Mouse (Mus musculus) layer of hippocampus, adult 2 months (tissue): ENCODE measurements around the gene Ublcp1. TPM values are rescaled to one million over a fixed set of nuclear protein-coding genes. Genes with fewer than 3 reads are reported as not detected.
A peak's percentile ranks its signal among the peaks of the same experiment; 100 is the strongest.

Source experiments
- DNase-seq, 2 experiments: peaks; one replicate each; pipeline ENCODE4 v3.0.0; 2022; ENCODE audit warnings: low spot score in 2 of 2
- H3K27ac ChIP-seq: fragments of 200-600 bp; 2 replicates; pipeline ENCODE4 v1.8.1; 2022
- H3K4me3 ChIP-seq: fragments of 200-600 bp; 2 replicates; pipeline ENCODE4 v1.8.1; 2022; ENCODE audit warnings: mild to moderate bottlenecking
- CTCF ChIP-seq: fragments of 200-600 bp; conservative IDR thresholded peaks from 2 replicates; pipeline ENCODE4 v1.8.1; 2022; ENCODE audit warnings: antibody characterized with exemption, mild to moderate bottlenecking, moderate library complexity
- total RNA-seq, 2 experiments: library from RNA; stranded (reverse); gene quantifications; 2 replicates each; pipeline ENCODE4 v1.2.3; 2021

Ublcp1 gene
- total RNA-seq, 2 experiments from 2014 or later, result 50.1 to 50.4 TPM

- TF ChIP-seq CTCF, result no peak
- no peak for DNase-seq
- Histone ChIP-seq H3K27ac (no peak overlapping the region; the same call in 1 of the 2 replicates), H3K4me3 (no peak overlapping the region)
Observed at GRCm38 (mm10) chr11:44508876-44509275, 38.6 kb upstream of the Ublcp1 start.

GRCm38 (mm10) chr11:44504761-44505160 lies 34.5 kb upstream of the Ublcp1 start:
- no peak overlapping the region for H3K4me3 ChIP-seq
- no peak for TF ChIP-seq CTCF
- DNase-seq, result no peak
- no peak overlapping the region for H3K27ac ChIP-seq

GRCm38 (mm10) chr11:44504146-44504545 lies 33.8 kb upstream of the Ublcp1 start:
- Histone ChIP-seq H3K27ac (no peak overlapping the region), H3K4me3 (no peak overlapping the region)
- no peak for DNase-seq
- TF ChIP-seq CTCF, result no peak

- no peak overlapping the region for H3K4me3 ChIP-seq
- no peak for DNase-seq
- TF ChIP-seq CTCF, result no peak
- H3K27ac ChIP-seq, result peak overlapping the region; percentile 67
Observed at GRCm38 (mm10) chr11:44502931-44503330, 32.6 kb upstream of the Ublcp1 start.

GRCm38 (mm10) chr11:44501477-44501876 lies 31.2 kb upstream of the Ublcp1 start:
- DNase-seq, result no peak
- H3K4me3 ChIP-seq, result no peak overlapping the region
- H3K27ac ChIP-seq, result no peak overlapping the region
- TF ChIP-seq CTCF, result no peak

- no peak for TF ChIP-seq CTCF
Observed at GRCm38 (mm10) chr11:44500966-44501365, 30.7 kb upstream of the Ublcp1 start.

GRCm38 (mm10) chr11:44498412-44499272 lies 28.3 kb upstream of the Ublcp1 start:
- H3K4me3 ChIP-seq, result no peak overlapping the region
- DNase-seq, result no peak
- TF ChIP-seq CTCF, result no peak
- H3K27ac ChIP-seq, result no peak overlapping the region

More at GRCm38 (mm10) chr11:44500966-44501365, 30.7 kb upstream of the Ublcp1 start:
- Histone ChIP-seq H3K27ac (0 out of 2 replicates have a peak overlapping the region, but pooled peaks have one; percentile 11), H3K4me3 (no peak overlapping the region)
- no peak for DNase-seq

GRCm38 (mm10) chr11:44496217-44496616 lies 25.9 kb upstream of the Ublcp1 start:
- no peak for DNase-seq
- Histone ChIP-seq H3K4me3 (no peak overlapping the region), H3K27ac (0 out of 2 replicates have a peak overlapping the region, but pooled peaks have one; percentile 43)
- TF ChIP-seq CTCF, result no peak

GRCm38 (mm10) chr11:44494643-44495323 lies 24.5 kb upstream of the Ublcp1 start:
- no peak for DNase-seq
- TF ChIP-seq CTCF, result no peak
- Histone ChIP-seq H3K4me3 (no peak overlapping the region), H3K27ac (no peak overlapping the region)

- no peak for TF ChIP-seq CTCF
- Histone ChIP-seq H3K27ac (no peak overlapping the region), H3K4me3 (no peak overlapping the region)
- DNase-seq, result no peak
Observed at GRCm38 (mm10) chr11:44489117-44489516, 18.8 kb upstream of the Ublcp1 start.

- Histone ChIP-seq H3K4me3 (no peak overlapping the region), H3K27ac (no peak overlapping the region)
- DNase-seq, result no peak
- TF ChIP-seq CTCF, result no peak
Observed at GRCm38 (mm10) chr11:44485089-44485736, 14.9 kb upstream of the Ublcp1 start.

GRCm38 (mm10) chr11:44480246-44480645 lies 9.9 kb upstream of the Ublcp1 start:
- H3K27ac ChIP-seq, result no peak overlapping the region
- H3K4me3 ChIP-seq, result no peak overlapping the region
- no peak for DNase-seq
- TF ChIP-seq CTCF, result no peak

- Histone ChIP-seq H3K27ac (no peak overlapping the region), H3K4me3 (no peak overlapping the region)
- DNase-seq, result no peak
- no peak for TF ChIP-seq CTCF
Observed at GRCm38 (mm10) chr11:44478382-44478781, 8.1 kb upstream of the Ublcp1 start.
